Mouse (Mus musculus) erythroblast, embryonic 14.5 days (primary cell): Measurements from ENCODE around the gene Fam3c.

Experiments used
- GATA1 ChIP-seq: IDR thresholded peaks from 2 replicates; pipeline ENCODE4 v1.6.1; 2012; ENCODE audit warnings: low read length, inconsistent platforms, mixed read lengths
- TAL1 ChIP-seq: IDR thresholded peaks from 3 replicates; pipeline ENCODE4 v1.6.1; 2012; ENCODE audit warnings: low read length, inconsistent platforms, mixed read lengths

- TF ChIP-seq TAL1 (no peak), GATA1 (no peak)
Measured at GRCm38 (mm10) chr6:22380269-22380668, 24.2 kb upstream of the Fam3c start.
